Mouse (Mus musculus): ENCODE data around the gene Rxra.

Rxra gene

GRCm38 (mm10) chr2:27702904-27703666 is 26.8 kb downstream of the Rxra start:
- no peak for DNase-seq (ENCODE audit: low spot score)

- DNase-seq (ENCODE audit: low spot score) = no peak
Observed at GRCm38 (mm10) chr2:27703852-27704640, 27.8 kb downstream of the Rxra start.

DNA sequence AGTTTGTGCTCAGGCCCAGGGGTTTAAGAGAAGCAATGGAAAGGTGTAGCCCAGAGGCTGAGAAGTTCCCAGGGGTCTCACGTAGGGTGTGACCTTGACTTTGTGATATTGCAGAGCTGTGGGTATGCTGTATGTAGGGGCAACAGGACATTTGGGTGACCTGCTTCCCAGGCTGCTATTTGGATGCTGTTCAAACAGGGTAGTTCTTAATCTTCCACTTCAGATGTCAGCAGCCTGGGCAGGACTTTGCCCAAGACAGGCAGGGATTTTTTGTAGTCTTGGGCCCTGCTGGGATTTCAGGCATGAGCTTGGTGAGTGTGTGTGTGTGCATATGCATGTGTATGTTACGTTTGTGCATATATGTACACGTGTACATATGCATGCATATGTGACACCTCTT is 28.4 kb downstream of the Rxra start:
- no peak for DNase-seq (ENCODE audit: low spot score)

GRCm38 (mm10) chr2:27710871-27711382 is 34.7 kb downstream of the Rxra start:
- DNase-seq (ENCODE audit: low spot score) = peak; percentile 37

- DNase-seq (ENCODE audit: low spot score) = no peak
Observed at GRCm38 (mm10) chr2:27712626-27713025, 36.4 kb downstream of the Rxra start.

- DNase-seq (ENCODE audit: low spot score) = no peak
Observed at GRCm38 (mm10) chr2:27713378-27713777, 37.1 kb downstream of the Rxra start.

GRCm38 (mm10) chr2:27714131-27714530 is 37.9 kb downstream of the Rxra start:
- DNase-seq (ENCODE audit: low spot score) = no peak

DNA sequence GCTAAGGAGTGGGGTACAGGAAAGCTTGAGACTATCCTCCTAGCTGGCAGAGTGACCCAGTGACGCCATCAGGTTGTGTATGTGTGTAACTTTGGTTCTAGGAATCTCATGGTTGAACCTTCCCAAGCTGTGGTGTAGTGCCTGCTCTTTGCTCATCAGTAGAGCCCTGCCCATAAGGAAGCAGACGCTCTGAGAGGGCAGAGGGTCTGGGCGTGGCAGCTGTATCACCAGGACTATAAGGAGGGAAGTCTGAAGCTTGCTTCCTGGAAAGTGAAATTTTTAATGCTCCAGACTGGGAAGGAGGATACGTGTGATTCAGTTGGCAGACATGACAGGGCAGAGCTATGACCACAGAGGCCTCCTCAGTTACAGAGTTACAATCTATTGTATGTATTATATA is 39.0 kb downstream of the Rxra start:
- no peak for DNase-seq (ENCODE audit: low spot score)

- DNase-seq (ENCODE audit: low spot score) = no peak
Observed at GRCm38 (mm10) chr2:27716339-27716738, 40.1 kb downstream of the Rxra start.

DNA sequence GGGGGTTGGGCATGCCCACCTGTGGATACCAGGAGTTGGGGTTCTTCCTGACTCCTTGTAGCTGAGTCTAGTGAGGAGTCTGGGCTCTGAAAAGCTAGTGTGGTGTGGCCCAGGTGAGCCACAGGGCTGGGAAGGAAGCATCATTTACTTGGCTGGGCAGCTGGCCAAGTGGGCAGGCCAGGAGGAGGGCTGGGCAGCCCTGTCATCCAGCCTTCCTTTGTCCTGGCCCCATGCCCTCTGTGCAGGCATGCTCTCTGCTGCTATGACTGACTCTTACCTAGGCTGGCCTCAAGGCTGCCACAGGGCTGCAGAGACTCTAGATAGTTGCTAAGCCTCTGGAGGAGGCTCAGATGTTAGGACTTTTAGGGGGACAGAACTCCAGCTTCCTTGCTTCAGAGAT is 42.0 kb downstream of the Rxra start:
- peak; percentile 73 for DNase-seq (ENCODE audit: low spot score)

GRCm38 (mm10) chr2:27719601-27720000 is 43.4 kb downstream of the Rxra start:
- DNase-seq (ENCODE audit: low spot score) = no peak

GRCm38 (mm10) chr2:27721611-27722010 is 45.4 kb downstream of the Rxra start:
- DNase-seq (ENCODE audit: low spot score) = no peak

GRCm38 (mm10) chr2:27724729-27725316 is 48.6 kb downstream of the Rxra start:
- no peak for DNase-seq (ENCODE audit: low spot score)

GRCm38 (mm10) chr2:27727994-27728854 is 52.0 kb downstream of the Rxra start:
- DNase-seq (ENCODE audit: low spot score) = no peak

DNA sequence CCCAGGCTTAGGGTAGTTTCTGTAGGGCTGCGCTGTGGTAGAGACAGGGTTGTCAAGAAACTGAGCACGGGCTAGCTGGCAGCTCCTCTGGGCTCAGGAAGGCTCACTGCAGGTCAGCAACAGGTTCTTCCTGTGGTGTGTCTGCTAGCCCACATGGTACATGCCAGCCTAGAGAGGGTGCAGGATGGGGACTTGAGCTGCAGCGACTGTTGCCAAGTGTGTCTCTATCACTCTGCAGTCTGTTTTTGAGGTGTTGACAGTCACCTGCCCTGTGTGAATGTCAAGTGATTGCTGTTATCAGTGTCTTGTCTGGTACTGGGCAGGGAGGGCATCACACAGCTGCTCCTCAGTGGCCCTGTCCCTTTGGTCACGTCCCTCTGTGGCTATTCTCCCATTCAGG is 52.8 kb downstream of the Rxra start:
- no peak for DNase-seq (ENCODE audit: low spot score)

DNA sequence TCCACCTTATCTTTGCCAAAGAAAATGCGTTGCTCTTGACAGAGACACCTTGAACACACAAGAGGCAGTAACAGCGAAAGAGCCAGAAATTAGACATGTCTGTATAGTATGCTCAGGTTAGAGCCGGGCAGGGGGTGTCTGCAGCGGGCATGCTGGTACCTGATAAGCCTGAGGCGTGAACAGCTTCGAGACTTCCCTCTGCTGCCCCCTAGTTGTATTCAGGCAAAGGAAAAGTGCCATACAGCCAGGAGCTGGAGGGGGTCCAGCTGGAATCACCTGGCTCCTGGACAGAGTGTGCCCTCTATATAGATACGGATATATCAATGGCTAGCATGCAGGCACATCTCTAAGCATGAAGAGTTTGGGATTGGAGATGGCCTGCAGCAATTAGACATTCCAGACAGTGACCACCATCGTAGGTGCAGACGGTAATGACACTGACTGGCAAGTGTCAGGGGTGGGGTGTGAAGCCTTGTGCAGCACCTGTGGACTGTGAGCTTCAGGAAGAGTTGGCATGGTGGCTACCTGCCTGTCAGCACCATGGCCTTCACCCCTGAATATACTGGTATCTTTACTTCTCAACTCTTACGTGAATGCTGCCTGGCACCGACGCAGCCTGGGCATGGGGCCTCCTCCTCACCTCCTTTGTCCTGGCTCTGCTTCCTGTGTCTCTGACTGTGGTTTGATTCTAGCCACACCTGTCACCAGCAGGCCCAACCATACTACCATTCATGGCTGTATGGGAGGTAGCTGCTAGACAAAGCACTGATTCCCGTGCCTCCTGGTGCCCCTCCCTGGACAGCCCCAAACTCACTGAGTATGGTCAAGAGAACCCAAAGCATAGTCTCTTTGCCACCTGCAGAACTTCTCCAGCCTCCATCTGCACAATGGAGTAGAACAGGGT is 54.0 kb downstream of the Rxra start:
- peak; percentile 23 for DNase-seq (ENCODE audit: low spot score)

GRCm38 (mm10) chr2:27733021-27733420 is 56.8 kb downstream of the Rxra start:
- DNase-seq (ENCODE audit: low spot score) = no peak

DNA sequence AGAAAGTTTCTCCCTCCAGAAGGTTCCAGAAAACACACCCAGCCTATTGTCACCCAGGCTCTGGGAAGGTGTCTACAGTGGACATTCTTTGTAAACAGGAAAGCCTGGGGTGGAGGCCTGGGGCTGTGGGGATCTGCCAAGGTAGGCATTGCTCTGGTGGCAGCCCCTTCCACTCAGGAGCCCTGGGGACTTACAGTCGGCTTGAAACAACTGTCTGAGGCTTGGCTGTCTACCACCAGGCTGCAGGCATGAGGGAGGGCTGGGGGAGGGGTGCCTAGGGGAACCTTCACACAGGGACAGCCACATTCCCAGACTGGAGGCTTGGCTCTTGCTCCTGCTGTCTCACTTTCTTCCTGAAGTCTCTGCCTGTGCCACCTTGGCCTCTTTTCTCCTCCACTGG is 58.1 kb downstream of the Rxra start:
- DNase-seq (ENCODE audit: low spot score) = no peak

DNA sequence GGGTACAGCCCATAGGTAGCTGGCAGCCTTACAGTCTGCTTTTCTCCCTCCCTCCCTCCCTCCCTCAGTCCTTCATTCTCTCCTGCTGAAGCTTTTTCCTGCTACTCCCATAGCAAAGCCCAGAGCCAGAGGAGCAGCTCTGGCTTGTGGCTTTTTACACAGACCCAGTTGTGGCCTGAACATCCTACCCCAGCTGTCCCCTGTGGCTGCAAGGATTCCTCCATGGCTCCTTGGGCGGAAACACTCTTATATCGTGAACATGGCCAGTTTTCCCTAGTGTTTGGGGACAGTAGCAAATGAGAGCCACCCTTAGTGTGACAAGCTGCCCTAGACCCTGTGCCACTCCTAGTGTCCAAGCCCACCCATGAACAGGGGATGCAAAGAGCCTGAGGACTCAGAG is 58.6 kb downstream of the Rxra start:
- no peak for DNase-seq (ENCODE audit: low spot score)

DNA sequence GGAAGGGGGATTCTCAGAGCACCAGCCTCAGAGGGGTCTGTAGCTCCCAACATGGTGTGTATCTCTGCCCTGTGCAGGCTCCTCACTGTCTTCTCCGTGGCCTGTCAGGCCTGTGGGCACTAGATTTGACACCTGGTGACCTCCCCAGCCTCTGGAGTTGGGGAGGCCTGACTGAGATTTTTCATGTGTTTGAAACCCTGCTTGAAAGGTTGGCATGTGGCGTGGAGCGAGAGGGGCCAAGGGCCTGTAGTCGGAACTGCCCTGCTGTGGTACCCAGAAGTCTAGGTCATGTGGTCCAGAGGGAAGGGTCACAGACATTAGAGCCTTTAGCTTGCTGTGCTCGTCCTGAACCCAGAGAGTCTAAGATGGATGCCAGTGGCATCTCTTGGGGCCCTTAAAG is 60.6 kb downstream of the Rxra start:
- DNase-seq (ENCODE audit: low spot score) = no peak

DNA sequence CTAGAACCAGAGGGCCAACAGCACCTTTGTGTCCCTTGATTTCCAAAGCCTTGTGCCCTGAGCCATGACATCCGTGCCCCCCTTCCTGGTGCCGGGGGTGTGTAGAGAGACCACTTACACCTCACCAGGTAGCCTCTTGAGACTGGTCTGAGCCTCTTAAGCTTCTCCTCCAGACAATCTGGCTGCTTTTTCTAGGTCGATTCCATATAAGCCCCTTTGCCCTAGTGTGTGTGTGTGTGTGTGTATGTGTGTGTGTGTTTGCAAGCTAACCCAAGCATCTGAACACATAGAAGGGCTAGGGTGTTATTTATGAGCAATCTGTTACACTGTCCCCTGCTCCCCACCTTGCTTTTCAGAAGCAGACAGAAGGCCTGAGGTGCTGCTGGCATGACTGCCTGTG is 62.2 kb downstream of the Rxra start:
- no peak for DNase-seq (ENCODE audit: low spot score)
